Mouse (Mus musculus): ENCODE data around the gene Gm10413.
"Not testable (repeated sequence)": the region's sequence is repeated elsewhere in the genome, so short reads cannot be mapped to it uniquely, and the experiment has no call there.

Gene Gm10413

GRCm38 (mm10) chr14:3394793-3395192 lies at the start of gene Gm10413:
Gene Gm10413, plus strand, starts transcription at chr14:3395093.
- DNase-seq (ENCODE audit: low spot score) = not testable (repeated sequence)

GRCm38 (mm10) chr14:3412314-3412713 lies 17.4 kb downstream of the Gm10413 start, which contains the start of gene Gm10409:
Gene Gm10409, plus strand, starts transcription at chr14:3412614.
- DNase-seq (ENCODE audit: low spot score) = not testable (repeated sequence)

- DNase-seq (ENCODE audit: low spot score) = not testable (repeated sequence)
These were observed 32.9 kb downstream of the Gm10413 start, which contains the start of gene Gm3005 for GRCm38 (mm10) chr14:3427803-3428202. Gene Gm3005, plus strand, starts transcription at chr14:3428103.

GRCm38 (mm10) chr14:3449079-3449478 lies 54.2 kb downstream of the Gm10413 start, which contains the start of gene Gm10408:
Gene Gm10408, plus strand, starts transcription at chr14:3449379.
- DNase-seq (ENCODE audit: low spot score) = not testable (repeated sequence)

Data from embryo, embryonic 10 days (tissue).